Mouse (Mus musculus) spleen, adult 10 weeks (tissue): Measurements from ENCODE around the gene Trim41. TPM values are rescaled to one million over a fixed set of nuclear protein-coding genes. Genes with fewer than 3 reads are reported as not detected.

Experiments
- polyA plus RNA-seq: library from polyadenylated mRNA; stranded (reverse); fragments of 350-450 nt; fragmentation: Illumina TruSeq; extraction: RNeasy Lipid Tissue Mini Kit (QIAGEN cat#74804); gene quantifications from one replicate; pipeline ENCODE4 v1.2.3, GENCODE M21; 2015; ENCODE audit warnings: low replicate concordance; ENCODE audit not compliant: insufficient read depth

The Trim41 gene
- 21.0 TPM for polyA plus RNA-seq

GRCm38 (mm10) chr11:48816800-48817665, at the start of gene Trim41:
Gene Trim41, minus strand, starts transcription at chr11:48817353.

GRCm38 (mm10) chr11:48825979-48826751, 9.0 kb upstream of the Trim41 start, which contains the start of the genes Trim7 and Gm12184:
Gene Trim7, plus strand, starts transcription at chr11:48826140.
Gene Gm12184, minus strand, starts transcription at chr11:48826655.

DNA sequence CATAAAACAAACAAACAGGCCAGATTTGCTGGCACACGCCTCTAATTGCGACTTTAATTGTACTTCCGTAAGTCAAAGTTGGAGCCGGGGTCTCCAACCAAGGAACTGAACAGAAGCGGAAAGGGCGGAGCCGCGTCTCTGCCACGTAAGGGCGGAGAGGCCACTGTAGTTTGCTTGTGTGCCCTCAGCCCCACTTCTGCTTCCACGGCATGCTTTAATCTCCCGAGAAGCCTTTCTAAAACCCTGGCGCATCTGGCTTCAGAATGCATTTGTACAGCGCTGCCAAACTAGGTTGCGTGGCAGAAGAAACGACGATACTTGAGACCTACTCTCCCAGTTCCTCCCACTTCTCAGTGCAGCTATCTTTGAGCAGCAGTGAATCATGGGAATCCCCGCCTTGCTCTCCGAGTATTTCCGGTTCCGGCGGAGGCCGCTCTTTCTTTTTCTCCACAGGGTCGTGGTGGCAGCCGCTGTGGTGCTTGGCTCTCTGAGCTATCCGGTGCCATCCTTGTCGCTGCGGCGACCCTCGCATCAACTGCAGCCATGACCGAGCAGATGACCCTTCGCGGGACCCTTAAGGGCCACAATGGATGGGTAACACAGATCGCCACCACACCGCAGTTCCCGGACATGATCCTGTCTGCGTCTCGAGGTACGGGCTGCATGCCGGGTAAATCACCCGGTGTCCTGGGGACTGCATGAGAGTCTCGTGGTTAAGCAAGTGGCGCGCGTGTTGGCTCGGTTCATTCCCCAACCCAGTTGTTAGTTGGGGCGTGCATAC, 17.0 kb downstream of the Trim41 start, which contains the start of gene Rack1:
Gene Rack1 (plus strand): TSS at position 412 of the 781 bp plus-strand sequence.

Other genes with a start within 250 kb of the Trim41 start
- 1,423 TPM for gene Rack1, start 17.0 kb downstream of the Trim41 start, polyA plus RNA-seq
- gene Trim7, start 8.8 kb upstream of the Trim41 start, polyA plus RNA-seq, result 95.2 TPM
- gene Gm12184, start 9.3 kb upstream of the Trim41 start, polyA plus RNA-seq, result 4.8 TPM
- 119 TPM for gene Irgm1, start 54.3 kb upstream of the Trim41 start, polyA plus RNA-seq
- gene Gm5431, start 84.9 kb upstream of the Trim41 start, polyA plus RNA-seq, result 7.3 TPM
- gene Psme2b, start 128.8 kb upstream of the Trim41 start, polyA plus RNA-seq, result 66.3 TPM
- 1.4 TPM for gene Olfr56, start 161.5 kb upstream of the Trim41 start, polyA plus RNA-seq
- gene 9930111J21Rik1, start 162.0 kb upstream of the Trim41 start, polyA plus RNA-seq, result 82.8 TPM
- gene Gm12185, start 174.9 kb upstream of the Trim41 start, polyA plus RNA-seq, result 5.8 TPM
- gene Tgtp1, start 176.8 kb upstream of the Trim41 start, polyA plus RNA-seq, result 38.6 TPM
- gene 9930111J21Rik2, start 233.9 kb upstream of the Trim41 start, polyA plus RNA-seq, result 201 TPM
- 120 TPM for gene Tgtp2, start 246.9 kb upstream of the Trim41 start, polyA plus RNA-seq